Mouse (Mus musculus) thymus, postnatal 4 days (tissue): ENCODE measurements around the gene Ccnf.

ENCODE experiments used
- DNase-seq: peaks from one replicate; pipeline ENCODE4 v3.0.0; 2021

Gene Ccnf

GRCm38 (mm10) chr17:24251320-24252069, at the start of gene Ccnf:
TSS of gene Ccnf (minus strand) at chr17:24251484.
- DNase-seq, result peak; percentile 93

- no peak for DNase-seq
Observed at GRCm38 (mm10) chr17:24300651-24301050, 49.4 kb upstream of the Ccnf start.

GRCm38 (mm10) chr17:24289338-24289737, 38.1 kb upstream of the Ccnf start:
- DNase-seq, result no peak

DNA sequence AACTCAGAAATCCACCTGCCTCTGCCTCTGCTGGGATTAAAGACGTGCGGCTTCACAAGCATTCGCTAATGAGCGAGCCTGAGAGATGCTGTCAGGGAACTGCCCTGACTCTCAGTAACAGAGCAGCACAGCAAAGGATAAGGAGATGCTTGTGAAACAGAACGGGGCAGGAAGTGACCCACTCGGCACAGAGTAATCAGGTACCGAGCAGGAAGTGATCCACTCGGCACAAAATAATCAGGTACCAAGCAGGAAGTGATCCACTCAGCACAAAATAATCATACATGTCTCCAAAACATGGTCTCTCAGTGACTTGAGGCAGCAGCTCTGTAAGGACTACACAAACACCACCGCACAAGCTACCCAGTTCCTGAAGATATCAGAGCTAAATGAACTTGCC, 37.2 kb upstream of the Ccnf start:
- DNase-seq, result no peak

DNA sequence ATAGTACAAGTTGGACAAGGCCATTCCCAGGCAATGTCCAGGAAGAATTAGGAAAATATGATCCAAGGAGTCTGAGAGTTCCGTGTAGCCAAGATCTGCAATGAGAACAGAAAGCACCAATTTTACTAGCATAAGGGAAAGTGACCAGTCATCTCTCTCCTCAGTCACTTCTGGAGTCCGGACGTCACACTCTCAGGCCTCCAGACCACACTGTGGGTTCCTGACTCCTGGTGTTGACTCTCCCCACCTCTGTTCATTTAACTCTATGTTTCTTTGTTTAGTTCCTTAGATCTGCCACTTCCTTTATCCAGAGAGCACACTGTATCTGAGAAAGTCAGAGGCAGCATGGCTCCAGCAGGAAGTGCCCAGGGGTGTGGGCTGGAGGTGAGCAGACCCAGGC, 34.4 kb upstream of the Ccnf start:
- no peak for DNase-seq

DNA sequence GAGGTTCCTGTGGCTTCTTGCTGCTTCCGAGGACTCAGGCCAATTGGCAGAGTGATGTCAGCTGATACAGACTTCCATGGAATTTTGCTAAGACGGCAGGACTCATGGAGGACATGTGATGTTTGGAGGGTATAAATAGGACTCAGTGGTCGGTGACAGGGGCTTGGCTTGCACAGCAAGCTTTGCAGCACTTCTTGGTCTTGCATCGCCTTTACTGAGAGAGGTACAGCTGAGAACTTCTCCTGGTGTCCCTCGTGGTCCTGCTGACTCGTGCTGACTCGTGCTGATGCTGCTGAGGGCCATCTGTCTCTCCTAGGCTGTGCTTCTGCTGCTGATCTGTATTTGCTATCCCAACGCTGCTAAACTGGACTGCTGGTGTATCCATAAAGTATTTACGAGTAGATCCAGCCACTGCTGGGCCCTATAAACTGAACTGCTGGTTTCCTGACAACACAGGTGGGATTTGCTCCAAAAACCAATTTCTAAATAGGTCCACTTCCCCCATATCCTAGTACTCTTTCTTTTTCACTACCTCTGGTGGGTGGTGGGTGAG, 32.1 kb upstream of the Ccnf start:
- DNase-seq, result no peak

- peak; percentile 36 for DNase-seq
Observed at GRCm38 (mm10) chr17:24282637-24283036, 31.4 kb upstream of the Ccnf start.

- DNase-seq, result no peak
Observed at GRCm38 (mm10) chr17:24279907-24280306, 28.6 kb upstream of the Ccnf start.

DNA sequence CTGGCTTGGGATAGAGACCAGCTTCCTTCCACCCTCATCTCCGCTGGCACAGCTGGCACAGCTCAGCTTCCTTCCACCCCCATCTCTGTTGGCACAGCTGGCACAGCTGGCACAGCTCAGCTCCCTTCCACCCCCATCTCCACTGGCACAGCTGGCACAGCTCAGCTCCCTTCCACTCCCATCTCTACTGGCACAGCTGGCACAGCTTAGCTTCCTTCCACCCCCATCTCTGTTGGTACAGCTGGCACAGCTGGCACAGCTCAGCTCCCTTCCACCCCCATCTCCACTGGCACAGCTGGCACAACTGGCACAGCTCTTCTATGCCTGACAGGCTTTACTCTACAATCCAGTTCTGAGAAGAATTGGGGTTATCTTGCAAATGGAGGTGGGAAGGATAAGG, 15.8 kb upstream of the Ccnf start:
- DNase-seq, result no peak

DNA sequence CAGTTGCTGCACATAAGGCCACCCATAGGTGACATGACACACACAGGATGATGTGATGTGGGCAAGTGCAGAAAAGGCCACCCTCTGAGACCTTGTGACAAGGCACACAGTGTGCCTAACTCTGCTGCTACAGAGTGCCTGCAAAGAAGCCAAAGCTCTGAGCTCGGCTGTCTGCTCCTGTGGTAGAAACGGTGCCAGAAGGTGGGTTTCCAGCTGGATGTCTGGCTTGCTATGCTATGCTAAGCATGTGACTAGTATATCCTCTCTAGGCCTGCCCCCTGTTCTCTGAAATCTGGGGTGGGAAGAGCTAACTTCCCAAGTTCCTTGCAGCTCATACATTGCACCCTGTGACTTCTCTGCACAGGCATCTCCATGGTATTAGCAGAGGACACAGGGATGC, 13.5 kb upstream of the Ccnf start:
- DNase-seq, result no peak

GRCm38 (mm10) chr17:24260516-24260915, 9.2 kb upstream of the Ccnf start:
- DNase-seq, result no peak

GRCm38 (mm10) chr17:24259702-24260101, 8.4 kb upstream of the Ccnf start:
- no peak for DNase-seq

DNA sequence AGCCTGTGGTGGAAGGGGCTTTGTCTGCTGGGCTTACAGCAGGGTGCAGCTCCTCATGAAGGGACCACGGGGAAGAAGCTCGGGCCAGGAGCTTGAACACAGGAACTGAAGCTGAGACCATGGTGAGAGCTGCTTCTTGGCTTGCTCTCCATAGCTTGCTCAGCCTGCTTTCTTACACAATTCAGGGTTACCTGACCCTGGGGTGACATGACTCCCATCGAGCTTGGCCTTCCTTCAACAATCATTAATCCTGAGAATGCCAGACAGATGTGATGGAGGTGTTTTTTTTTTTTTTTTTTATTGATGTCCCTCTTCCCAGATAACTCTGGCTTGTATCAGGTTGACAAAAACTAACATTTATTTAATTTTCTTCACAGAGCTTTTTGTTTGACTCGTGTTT, 7.7 kb upstream of the Ccnf start:
- DNase-seq, result no peak

- no peak for DNase-seq
Observed at GRCm38 (mm10) chr17:24252329-24252728, 1.0 kb upstream of the Ccnf start.

- no peak for DNase-seq
Observed at GRCm38 (mm10) chr17:24250988-24251319, 330 bp downstream of the Ccnf start.

DNA sequence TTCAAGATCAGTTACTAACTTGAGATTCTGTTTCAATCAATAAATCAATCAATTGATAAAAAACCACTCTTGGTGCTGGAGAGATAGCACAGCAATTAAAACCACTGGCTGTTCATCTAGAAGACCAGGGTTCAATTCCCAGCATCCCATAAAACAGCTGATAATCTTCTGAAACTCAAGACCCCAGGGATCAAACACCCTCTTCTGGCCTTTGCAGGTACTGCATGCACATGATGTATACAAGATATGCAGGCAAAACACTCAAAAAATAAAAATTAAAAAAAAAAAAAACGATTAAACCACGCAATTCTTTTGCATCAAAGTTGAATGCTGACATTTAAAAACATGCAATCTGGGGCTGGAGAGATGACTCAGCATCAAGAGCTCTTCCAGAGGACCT, 2.6 kb downstream of the Ccnf start:
- peak; percentile 66 for DNase-seq

- no peak for DNase-seq
Observed at GRCm38 (mm10) chr17:24244061-24244460, 7.2 kb downstream of the Ccnf start.

DNA sequence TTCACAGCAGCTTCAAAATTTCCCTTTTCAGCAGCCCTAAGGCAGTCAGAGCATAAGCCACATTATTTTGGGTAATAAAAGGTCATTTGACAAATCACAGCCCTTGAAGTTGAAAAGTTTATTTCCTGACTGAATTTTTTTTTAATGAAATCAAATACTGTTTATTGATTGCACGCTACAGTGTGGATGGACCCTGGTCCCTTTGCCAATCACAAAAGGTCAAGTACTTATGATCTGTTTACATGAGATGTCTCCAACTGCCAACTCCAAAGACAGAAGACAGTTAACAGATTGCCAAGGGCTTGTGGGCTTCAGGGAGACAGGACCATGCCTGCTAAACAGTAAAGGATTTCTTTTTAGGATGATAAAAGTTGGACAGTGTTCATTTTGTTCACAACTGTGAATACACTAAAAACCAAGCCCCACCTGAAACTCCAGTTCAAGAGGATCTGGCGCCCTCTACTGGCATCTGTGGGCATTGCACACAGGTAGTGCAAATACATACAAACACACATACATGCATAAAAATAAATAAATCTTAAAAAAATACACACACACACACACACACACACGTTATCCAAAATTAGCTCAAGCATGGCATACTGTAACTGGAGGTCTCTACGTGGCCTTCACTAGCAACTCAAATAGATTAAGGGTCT, 7.8 kb downstream of the Ccnf start:
- peak; percentile 83 for DNase-seq

- no peak for DNase-seq
Observed at GRCm38 (mm10) chr17:24236921-24237320, 14.4 kb downstream of the Ccnf start.

- no peak for DNase-seq
Observed at GRCm38 (mm10) chr17:24236479-24236878, 14.8 kb downstream of the Ccnf start.

GRCm38 (mm10) chr17:24227941-24228340, 23.3 kb downstream of the Ccnf start:
- no peak for DNase-seq

- no peak for DNase-seq
Observed at GRCm38 (mm10) chr17:24226721-24227120, 24.6 kb downstream of the Ccnf start.

- DNase-seq, result no peak
Observed at GRCm38 (mm10) chr17:24225851-24226250, 25.4 kb downstream of the Ccnf start.

GRCm38 (mm10) chr17:24224741-24225140, 26.5 kb downstream of the Ccnf start:
- no peak for DNase-seq

DNA sequence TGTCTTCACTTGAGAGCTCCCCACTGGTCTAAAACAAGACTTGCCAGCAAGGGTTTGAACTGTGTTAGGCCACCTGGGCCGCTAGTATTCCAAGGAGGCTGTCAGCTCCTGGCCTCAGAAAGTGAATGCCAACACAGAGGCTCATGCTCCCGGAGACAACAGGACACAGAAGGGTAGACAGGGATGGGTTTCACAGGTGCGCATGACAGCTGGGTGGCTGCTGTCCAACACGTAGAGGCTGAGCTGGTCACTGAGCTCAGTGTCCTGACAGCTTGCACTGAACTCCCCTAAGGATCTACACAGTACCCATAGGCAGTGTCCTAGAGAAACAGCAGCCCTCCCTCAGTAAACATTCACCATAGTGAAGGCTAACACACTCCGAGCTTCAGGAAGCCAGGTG, 27.8 kb downstream of the Ccnf start:
- DNase-seq, result no peak
